Mouse (Mus musculus): ENCODE measurements around the gene Vmn2r81.
"Not testable (repeated sequence)": the region's sequence is repeated elsewhere in the genome, so short reads cannot be mapped to it uniquely, and the experiment has no call there.

Vmn2r81 gene

GRCm38 (mm10) chr10:79247392-79247791 is at the start of gene Vmn2r81:
TSS of gene Vmn2r81 (plus strand) at chr10:79247692.
- not testable (repeated sequence) for DNase-seq (ENCODE audit: extremely low read depth, low read depth)

- DNase-seq (ENCODE audit: extremely low read depth, low read depth): not testable (repeated sequence)
Observed at GRCm38 (mm10) chr10:79199973-79200372, 47.5 kb upstream of the Vmn2r81 start.

GRCm38 (mm10) chr10:79220432-79220831 is 27.1 kb upstream of the Vmn2r81 start:
- no peak for DNase-seq (ENCODE audit: extremely low read depth, low read depth)

- DNase-seq (ENCODE audit: extremely low read depth, low read depth): no peak
Observed at GRCm38 (mm10) chr10:79221606-79222005, 25.9 kb upstream of the Vmn2r81 start.

- DNase-seq (ENCODE audit: extremely low read depth, low read depth): no peak
Observed at GRCm38 (mm10) chr10:79222214-79222613, 25.3 kb upstream of the Vmn2r81 start.

GRCm38 (mm10) chr10:79322033-79322736 is 74.7 kb downstream of the Vmn2r81 start:
- DNase-seq (ENCODE audit: extremely low read depth, low read depth): not testable (repeated sequence)

GRCm38 (mm10) chr10:79322737-79323086 is 75.2 kb downstream of the Vmn2r81 start:
- no peak for DNase-seq (ENCODE audit: extremely low read depth, low read depth)
